ENCODE assay signal across 24 mouse cellular contexts in the genomic region with DNA sequence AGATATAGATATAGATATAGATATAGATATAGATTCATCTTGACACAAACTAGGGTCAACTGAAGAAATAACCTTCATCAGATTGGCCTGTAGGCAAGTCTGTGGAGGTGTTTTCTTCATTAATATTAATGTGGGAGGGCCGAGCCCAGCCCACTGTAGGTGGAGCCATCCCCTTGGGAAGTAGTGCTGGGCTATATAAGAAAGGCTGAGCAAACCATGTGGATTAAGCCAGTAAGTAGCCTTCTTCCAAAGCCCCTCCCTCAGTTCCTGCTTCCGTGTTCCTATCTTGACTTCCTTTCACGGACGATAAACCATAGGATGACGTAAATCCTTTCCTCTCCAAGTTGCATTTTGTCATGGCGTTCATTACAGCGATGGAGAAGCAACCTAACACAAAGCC. TPM values are rescaled to one million over a fixed set of nuclear protein-coding genes. Genes with fewer than 3 reads are reported as not detected.
DNase-seq lines count a peak whose midpoint lies in the region; ATAC-seq and TF ChIP-seq lines count a peak whose summit lies in the region.
"Had no signal": no experiment of that assay in that cellular context is flagged by ENCODE, and none has a peak within 500 bp of the region (broad histone marks: within the 10 kb centered on the region; RNA-seq: fewer than 3 reads in every experiment).

No protein-coding gene starts in this region.

- no peak for TF ChIP-seq EP300 in MEL (IDR thresholded peaks at IDR 0.05; ENCODE audit: low read depth in 1 of 2, low read length in 2 of 2)

- WGBS in heart, embryonic 12.5 days = 84% methylated on average over 7 of the region's 7 CpGs

- DNase-seq in MEL (ENCODE audit: low read depth, low spot score) (peak; percentile 25), R1 (ENCODE audit: low read depth, low spot score) (peak; percentile 73)
- no peak for DNase-seq in adrenal gland, postnatal 25 days
- no peak for DNase-seq in thymus, adult 18-20 months
- DNase-seq: adrenal gland, adult 8-10 months; adrenal gland, postnatal 14 days; cerebellum, adult 11 months; cerebellum, adult 18-20 months; cerebellum, adult 8-10 months; cerebellum, adult 9-11 months; cerebellum, postnatal 14 days; cerebellum, postnatal 36 days; embryo, embryonic 11 days had no signal

- H3K4me2 ChIP-seq in heart, embryonic 12.5 days = no peak overlapping the region
- H3K4me2 ChIP-seq: embryonic facial prominence, embryonic 13.5 days; embryonic facial prominence, embryonic 15.5 days; forebrain, embryonic 12.5 days had no signal

- H3K36me3 ChIP-seq in MEL (ENCODE audit: control insufficient read depth in 1 of 2, insufficient read depth in 2 of 2, low read length in 2 of 2) = no peaks in the 10 kb centered on the region; a peak in 1 of 4 replicates
- H3K36me3 ChIP-seq in heart, embryonic 12.5 days = peaks cover 21% of the 10 kb centered on the region
- H3K36me3 ChIP-seq: embryonic facial prominence, embryonic 15.5 days; G1E had no signal

- no peak for TF ChIP-seq POLR2A in MEL (IDR thresholded peaks at IDR 0.05; ENCODE audit: control insufficient read depth in 1 of 2, insufficient read depth in 1 of 2, low read depth in 1 of 2, low read length in 2 of 2, poor library complexity in 1 of 2)

- peak overlapping the region; percentile 29 to 62 for H3K4me3 ChIP-seq in MEL (ENCODE audit: control insufficient read depth in 1 of 2, insufficient read depth in 1 of 2, low read depth in 2 of 2, low read length in 2 of 2)
- H3K4me3 ChIP-seq in heart, embryonic 12.5 days = no peak overlapping the region
- H3K4me3 ChIP-seq: embryonic facial prominence, embryonic 13.5 days; embryonic facial prominence, embryonic 15.5 days; erythroblast, embryonic 14.5 days; forebrain, embryonic 10.5 days; forebrain, embryonic 12.5 days had no signal

- H3K9me3 ChIP-seq in MEL (replicated peaks; ENCODE audit: insufficient read depth, low read length) = no peaks in the 10 kb centered on the region
- peaks cover 9% of the 10 kb centered on the region for H3K9me3 ChIP-seq in heart, embryonic 12.5 days (replicated peaks)
- H3K9me3 ChIP-seq: embryonic facial prominence, embryonic 15.5 days; forebrain, embryonic 10.5 days; forebrain, embryonic 12.5 days had no signal

- H3K79me2 ChIP-seq in MEL (ENCODE audit: control insufficient read depth, insufficient read depth, low read length, poor library complexity) = no peaks in the 10 kb centered on the region

- H3K27ac ChIP-seq in MEL (ENCODE audit: control insufficient read depth, low read depth, low read length) = peak overlapping the region; percentile 39; the same call in 1 of the 2 replicates
- H3K27ac ChIP-seq in heart, embryonic 12.5 days (ENCODE audit: poor library complexity, severe bottlenecking) = no peak overlapping the region
- H3K27ac ChIP-seq: embryonic facial prominence, embryonic 13.5 days; embryonic facial prominence, embryonic 15.5 days; forebrain, embryonic 10.5 days; forebrain, embryonic 12.5 days had no signal

- H3K9ac ChIP-seq in MEL (ENCODE audit: control insufficient read depth, low read depth, low read length, poor library complexity, severe bottlenecking) = no peak overlapping the region
- H3K9ac ChIP-seq in heart, embryonic 12.5 days = no peak overlapping the region
- H3K9ac ChIP-seq: embryonic facial prominence, embryonic 13.5 days; embryonic facial prominence, embryonic 15.5 days; forebrain, embryonic 12.5 days had no signal

- ATAC-seq in heart, embryonic 12.5 days (ENCODE audit: insufficient number of reproducible peaks, low FRiP score) = no peak
- ATAC-seq: activated CD4-positive, CD25-positive, alpha-beta regulatory T cell, adult 4 months; forebrain, embryonic 14.5 days; forebrain, embryonic 16.5 days; Patski had no signal

- H3K27me3 ChIP-seq in MEL (ENCODE audit: control insufficient read depth in 1 of 2, insufficient read depth in 2 of 2, low read length in 2 of 2) = no peaks in the 10 kb centered on the region
- no peaks in the 10 kb centered on the region for H3K27me3 ChIP-seq in heart, embryonic 12.5 days (replicated peaks)
- H3K27me3 ChIP-seq: embryonic facial prominence, embryonic 13.5 days; embryonic facial prominence, embryonic 15.5 days; forebrain, embryonic 12.5 days; Patski had no signal

- no peak for TF ChIP-seq RAD21 in MEL (IDR thresholded peaks at IDR 0.05; ENCODE audit: low read depth, low read length)

- H3K4me1 ChIP-seq in MEL (ENCODE audit: control insufficient read depth in 1 of 2, insufficient read depth in 2 of 2, low read length in 2 of 2) = no peaks in the 10 kb centered on the region
- H3K4me1 ChIP-seq in heart, embryonic 12.5 days (replicated peaks) = peaks cover 21% of the 10 kb centered on the region
- H3K4me1 ChIP-seq: forebrain, embryonic 10.5 days; forebrain, embryonic 12.5 days had no signal

- no peak for TF ChIP-seq CTCF in MEL (IDR thresholded peaks at IDR 0.05 in 2 of 3, conservative IDR thresholded peaks at IDR 0.05 in 1 of 3; ENCODE audit: control insufficient read depth in 1 of 3, insufficient read depth in 1 of 3, low read depth in 2 of 3, low read length in 3 of 3, poor library complexity in 1 of 3, severe bottlenecking in 1 of 3)

TF ChIP-seq in MEL, 35 proteins besides CTCF, POLR2A, EP300 and RAD21:
- TF ChIP-seq ZMIZ1 (IDR thresholded peaks at IDR 0.05; ENCODE audit: low read depth, low read length) (no peak), MAFK (IDR thresholded peaks at IDR 0.05; ENCODE audit: borderline replicate concordance, low read depth, low read length) (no peak), NRF1 (IDR thresholded peaks at IDR 0.05; ENCODE audit: insufficient read depth, low read depth, low read length, poor library complexity, severe bottlenecking) (no peak), MYB (IDR thresholded peaks at IDR 0.05; ENCODE audit: low read depth, low read length) (no peak), CHD1 (IDR thresholded peaks at IDR 0.05; ENCODE audit: low read depth, low read length) (no peak), MAZ (IDR thresholded peaks at IDR 0.05; ENCODE audit: low read depth, low read length) (no peak)
TF ChIP-seq in MEL: peak in this region for 0.

RNA-seq across cellular contexts. Expression of a gene that starts 30.5 kb away (rescaled TPM):
- total RNA-seq in MEL (2012; rRNA removed) = 1.1 and 1.3 TPM in 2 replicates
- 1 to 10 TPM in 1 of 2 experiments, not detected in 1; 1.3 TPM for polyA plus RNA-seq in MEL (2012; ENCODE audit: insufficient read depth in 1 of 2, insufficient read length in 2 of 2, low read depth in 1 of 2, low replicate concordance in 2 of 2, missing spikeins in 1 of 2)
- total RNA-seq in adrenal gland, postnatal 25 days (2021) = 0.61 and 1.1 TPM in 2 replicates
- 7.4 and 7.9 TPM in 2 replicates for polyA plus RNA-seq in heart, embryonic 12.5 days (2016; fragmentation: Nextera tagmentation; extraction: Ambion mirVana)
- polyA plus RNA-seq: erythroblast, embryonic 14.5 days; G1E had no signal

Comparison
In these comparisons a context has a peak if more than half of its experiments do, and no peak if none do; other contexts are left out.
1. DNase-seq: peak in MEL (single experiment) and R1 (single experiment); none in adrenal gland, postnatal 25 days (single experiment) and thymus, adult 18-20 months (0 of 2).